Mouse (Mus musculus): ENCODE measurements around the gene P2ry10. TPM values are rescaled to one million over a fixed set of nuclear protein-coding genes. Genes with fewer than 3 reads are reported as not detected.

Gene P2ry10
- polyA plus RNA-seq, 2 experiments = 0.04 to 0.10 TPM

DNA sequence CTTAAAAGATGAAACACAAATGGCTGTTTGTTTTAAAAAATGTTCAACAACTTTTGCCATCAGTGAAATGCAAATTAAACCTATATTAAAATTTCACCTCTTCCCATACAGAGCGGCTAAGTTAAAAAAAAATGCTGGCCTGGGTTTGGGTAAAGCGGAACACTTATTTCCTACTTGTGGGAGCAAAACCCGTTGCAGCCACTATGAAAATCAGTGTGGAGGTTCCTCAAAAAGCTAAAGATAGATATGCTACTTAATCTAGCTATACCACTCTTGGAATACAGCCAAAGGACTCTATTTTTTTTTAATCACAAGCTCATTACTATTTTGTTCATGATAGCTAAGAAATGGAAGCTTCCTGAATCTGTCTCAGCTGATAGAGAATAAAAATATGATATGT lies 54.9 kb downstream of the P2ry10 start:
- Histone ChIP-seq H3K36me3 (replicated peaks; ENCODE audit: control insufficient read depth, insufficient read depth, low read depth) (no peaks in the 10 kb centered on the region), H3K4me1 (replicated peaks; ENCODE audit: control insufficient read depth in 2 of 2, insufficient read depth in 2 of 2, low read length in 1 of 2) (no peaks in the 10 kb centered on the region), H3K27me3 (ENCODE audit: control insufficient read depth, insufficient read depth, low read length) (no peaks in the 10 kb centered on the region), H3K27ac (no peak overlapping the region), H3K4me2 (ENCODE audit: low read depth) (no peak overlapping the region), H3K9me3 (ENCODE audit: control insufficient read depth, low read length) (no peaks in the 10 kb centered on the region), H3K4me3 (ENCODE audit: insufficient read depth in 1 of 2, low read depth in 2 of 2, low read length in 2 of 2) (no peak overlapping the region), H3K9ac (replicated peaks) (no peak overlapping the region)
- 31% methylated on average over 3 of the region's 3 CpGs for WGBS (ENCODE audit: insufficient replicate concordance)
- no peak for DNase-seq (ENCODE audit: low read depth in 3 of 3, low spot score in 3 of 3)
- TF ChIP-seq EP300 (IDR thresholded peaks at IDR 0.05; ENCODE audit: low read depth) (no peak), CTCF (IDR thresholded peaks at IDR 0.05; ENCODE audit: low read depth) (no peak)
- ATAC-seq (ENCODE audit: insufficient read depth) = no peak

DNA sequence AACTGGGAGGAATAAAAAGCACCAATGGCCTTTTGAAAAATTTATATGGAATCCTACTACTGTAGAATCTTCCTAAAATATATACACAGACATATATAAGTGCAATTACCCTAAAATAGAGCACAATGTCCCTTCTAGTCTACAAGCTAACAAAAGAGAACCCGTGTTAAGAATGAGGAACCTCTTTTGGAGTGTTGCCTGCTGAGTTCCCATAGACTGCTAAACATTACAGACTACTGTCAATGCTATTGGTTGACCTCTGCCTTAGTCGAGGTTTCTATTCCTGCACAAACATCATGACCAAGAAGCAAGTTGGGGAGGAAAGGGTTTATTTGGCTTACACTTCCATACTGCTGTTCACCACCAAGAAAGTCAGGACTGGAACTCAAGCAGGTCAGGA lies 55.6 kb downstream of the P2ry10 start:
- WGBS (ENCODE audit: insufficient replicate concordance) = 15% methylated on average over 2 of the region's 2 CpGs
- Histone ChIP-seq H3K27me3 (ENCODE audit: control insufficient read depth, insufficient read depth, low read length) (no peaks in the 10 kb centered on the region), H3K27ac (no peak overlapping the region), H3K9ac (replicated peaks) (no peak overlapping the region), H3K4me1 (replicated peaks; ENCODE audit: control insufficient read depth in 2 of 2, insufficient read depth in 2 of 2, low read length in 1 of 2) (no peaks in the 10 kb centered on the region), H3K9me3 (ENCODE audit: control insufficient read depth, low read length) (no peaks in the 10 kb centered on the region), H3K4me2 (ENCODE audit: low read depth) (no peak overlapping the region), H3K36me3 (replicated peaks; ENCODE audit: control insufficient read depth, insufficient read depth, low read depth) (no peaks in the 10 kb centered on the region), H3K4me3 (ENCODE audit: insufficient read depth in 1 of 2, low read depth in 2 of 2, low read length in 2 of 2) (no peak overlapping the region)
- DNase-seq (ENCODE audit: low read depth in 3 of 3, low spot score in 3 of 3) (no peak), ATAC-seq (ENCODE audit: insufficient read depth) (no peak)
- TF ChIP-seq EP300 (IDR thresholded peaks at IDR 0.05; ENCODE audit: low read depth) (no peak), CTCF (IDR thresholded peaks at IDR 0.05; ENCODE audit: low read depth) (no peak)

DNA sequence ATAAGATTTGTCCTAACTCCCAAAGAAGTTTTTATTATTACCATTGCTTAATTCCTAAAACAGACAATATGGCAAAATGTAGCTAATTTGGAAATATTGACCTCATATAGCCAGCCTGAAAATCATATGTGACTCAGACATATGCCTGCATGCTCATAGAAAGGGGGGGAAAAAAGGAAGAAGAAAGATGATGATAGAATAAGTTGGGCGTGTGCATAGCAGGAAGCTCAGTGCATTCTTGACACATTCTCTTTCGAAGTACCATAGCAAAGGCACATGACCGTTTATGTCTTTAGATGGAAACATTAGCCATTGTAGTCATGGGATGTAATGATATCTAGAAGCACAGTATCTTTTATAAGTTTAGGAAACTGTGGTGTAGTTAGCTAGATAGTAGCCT lies 60.4 kb downstream of the P2ry10 start, which contains the start of gene P2ry10b:
TSS of gene P2ry10b (plus strand) at position 247 of the 400 bp plus-strand sequence.
- H3K4me3 ChIP-seq (ENCODE audit: insufficient read depth in 1 of 2, low read depth in 2 of 2, low read length in 2 of 2) = no peak within 1 kb of the TSS
- WGBS (ENCODE audit: insufficient replicate concordance) = 48% methylated on average over 3 of the region's 3 CpGs
- DNase-seq (ENCODE audit: low read depth in 3 of 3, low spot score in 3 of 3) (no peak), ATAC-seq (ENCODE audit: insufficient read depth) (no peak)
- H3K27ac ChIP-seq = no peak within 1 kb of the TSS
- no peak within 1 kb of the TSS for H3K9ac ChIP-seq (replicated peaks)
- peaks cover 3 to 5% of the 10 kb centered on the region in 2 experiments; a peak in 3 of 4 replicates for H3K4me1 ChIP-seq (replicated peaks; ENCODE audit: control insufficient read depth in 2 of 2, insufficient read depth in 2 of 2, low read length in 1 of 2)
- TF ChIP-seq CTCF (IDR thresholded peaks at IDR 0.05; ENCODE audit: low read depth) = no peak
- TF ChIP-seq EP300 (IDR thresholded peaks at IDR 0.05; ENCODE audit: low read depth) = no peak
- no peaks in the 10 kb centered on the region for H3K27me3 ChIP-seq (ENCODE audit: control insufficient read depth, insufficient read depth, low read length)
- no peaks in the 10 kb centered on the region for H3K9me3 ChIP-seq (ENCODE audit: control insufficient read depth, low read length)
- no peaks in the 10 kb centered on the region for H3K36me3 ChIP-seq (replicated peaks; ENCODE audit: control insufficient read depth, insufficient read depth, low read depth)
- no peak within 1 kb of the TSS for H3K4me2 ChIP-seq (ENCODE audit: low read depth)

DNA sequence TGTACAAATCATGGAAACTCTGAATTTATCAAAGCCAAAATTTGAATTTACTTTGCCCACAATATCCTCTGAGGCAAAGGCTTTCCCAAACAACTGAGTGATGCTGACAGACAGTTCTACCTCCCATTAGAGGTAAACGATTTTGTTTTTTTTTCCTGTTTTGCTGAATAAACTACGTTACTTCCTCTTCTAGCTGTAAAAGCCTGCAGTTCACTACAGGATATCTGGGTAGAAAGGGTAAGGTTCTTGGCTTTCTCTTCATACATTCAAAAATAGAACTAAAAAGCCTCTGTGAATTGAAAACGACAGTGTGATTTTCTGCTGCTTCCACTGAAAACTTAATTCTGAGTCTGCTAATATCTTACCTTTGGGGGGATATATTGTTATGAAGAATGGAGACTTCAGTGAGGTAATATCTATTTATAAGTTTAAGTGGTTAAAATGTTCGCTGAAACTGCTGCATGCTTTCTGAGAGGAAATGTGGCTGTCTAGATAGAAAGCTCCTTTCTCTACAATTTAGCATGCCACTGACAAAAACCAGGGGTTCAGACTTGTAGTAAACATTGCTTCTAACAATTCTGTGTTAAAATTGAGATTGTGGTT lies 61.2 kb downstream of the P2ry10 start:
- H3K27me3 ChIP-seq (ENCODE audit: control insufficient read depth, insufficient read depth, low read length) = no peaks in the 10 kb centered on the region
- 21% methylated on average over 4 of the region's 4 CpGs for WGBS (ENCODE audit: insufficient replicate concordance)
- H3K36me3 ChIP-seq (replicated peaks; ENCODE audit: control insufficient read depth, insufficient read depth, low read depth) = no peaks in the 10 kb centered on the region
- H3K4me3 ChIP-seq (ENCODE audit: insufficient read depth in 1 of 2, low read depth in 2 of 2, low read length in 2 of 2) = no peak overlapping the region
- TF ChIP-seq EP300 (IDR thresholded peaks at IDR 0.05; ENCODE audit: low read depth) = no peak
- no peak for TF ChIP-seq CTCF (IDR thresholded peaks at IDR 0.05; ENCODE audit: low read depth)
- no peak for ATAC-seq (ENCODE audit: insufficient read depth)
- H3K9me3 ChIP-seq (ENCODE audit: control insufficient read depth, low read length) = no peaks in the 10 kb centered on the region
- no peak for DNase-seq (ENCODE audit: low read depth in 3 of 3, low spot score in 3 of 3)
- H3K27ac ChIP-seq = no peak overlapping the region
- H3K4me2 ChIP-seq (ENCODE audit: low read depth) = no peak overlapping the region
- peaks cover 3 to 5% of the 10 kb centered on the region in 2 experiments; a peak in 3 of 4 replicates for H3K4me1 ChIP-seq (replicated peaks; ENCODE audit: control insufficient read depth in 2 of 2, insufficient read depth in 2 of 2, low read length in 1 of 2)
- H3K9ac ChIP-seq (replicated peaks) = no peak overlapping the region

DNA sequence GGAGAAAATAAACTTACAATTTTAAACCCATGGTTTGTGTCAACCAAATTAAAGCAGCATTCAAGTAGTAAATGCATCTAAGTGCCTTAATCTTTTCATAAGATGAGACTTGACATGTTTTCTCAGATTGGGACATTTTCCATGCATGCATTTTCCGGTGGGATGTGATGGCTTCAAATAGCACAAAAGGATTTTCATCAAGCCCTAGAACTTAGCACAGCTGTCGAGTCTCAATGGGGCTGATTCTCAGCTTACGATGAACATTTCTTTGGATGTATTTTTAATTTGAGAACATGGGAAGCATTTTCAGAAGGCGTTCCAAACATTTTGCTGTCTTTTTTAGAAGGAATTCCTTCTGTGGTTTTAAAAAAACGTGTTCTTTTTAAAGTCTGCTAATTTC lies 61.7 kb downstream of the P2ry10 start:
- H3K4me1 ChIP-seq (replicated peaks; ENCODE audit: control insufficient read depth in 2 of 2, insufficient read depth in 2 of 2, low read length in 1 of 2) = peaks cover 3 to 5% of the 10 kb centered on the region in 2 experiments; a peak in 3 of 4 replicates
- no peaks in the 10 kb centered on the region for H3K36me3 ChIP-seq (replicated peaks; ENCODE audit: control insufficient read depth, insufficient read depth, low read depth)
- H3K4me3 ChIP-seq (ENCODE audit: insufficient read depth in 1 of 2, low read depth in 2 of 2, low read length in 2 of 2) = no peak overlapping the region
- ATAC-seq (ENCODE audit: insufficient read depth) (no peak), DNase-seq (ENCODE audit: low read depth in 3 of 3, low spot score in 3 of 3) (no peak)
- no peaks in the 10 kb centered on the region for H3K27me3 ChIP-seq (ENCODE audit: control insufficient read depth, insufficient read depth, low read length)
- H3K27ac ChIP-seq = no peak overlapping the region
- TF ChIP-seq EP300 (IDR thresholded peaks at IDR 0.05; ENCODE audit: low read depth) (no peak), CTCF (IDR thresholded peaks at IDR 0.05; ENCODE audit: low read depth) (no peak)
- WGBS (ENCODE audit: insufficient replicate concordance) = 29% methylated on average over 5 of the region's 5 CpGs
- no peaks in the 10 kb centered on the region for H3K9me3 ChIP-seq (ENCODE audit: control insufficient read depth, low read length)
- no peak overlapping the region for H3K9ac ChIP-seq (replicated peaks)
- H3K4me2 ChIP-seq (ENCODE audit: low read depth) = no peak overlapping the region
